Mouse (Mus musculus) CH12.LX (cell line): Measurements from ENCODE around the gene Arpc5.

Experiments used
- CTCF ChIP-seq, 2 experiments: IDR thresholded peaks in 1 of 2; conservative IDR thresholded peaks in 1 of 2; 2 replicates each; pipeline ENCODE4 v1.5.1; 2011 to 2012; ENCODE audit warnings: low read depth in 2 of 2, low read length in 2 of 2, improper control_type of control experiment in 1 of 2, inconsistent platforms in 1 of 2, mild to moderate bottlenecking in 1 of 2, moderate library complexity in 1 of 2
- E2F4 ChIP-seq: IDR thresholded peaks from 2 replicates; pipeline ENCODE4 v1.6.1; 2011; ENCODE audit warnings: low read depth, low read length, improper control_type of control experiment; ENCODE audit not compliant: insufficient replicate concordance
- EP300 ChIP-seq: IDR thresholded peaks from 2 replicates; pipeline ENCODE4 v1.6.1; 2011; ENCODE audit warnings: low read length, improper control_type of control experiment
- KAT2A ChIP-seq: IDR thresholded peaks from 2 replicates; pipeline ENCODE4 v1.6.1; 2012; ENCODE audit warnings: low read length, improper control_type of control experiment, inconsistent platforms; ENCODE audit not compliant: insufficient replicate concordance
- SIN3A ChIP-seq: IDR thresholded peaks from 2 replicates; pipeline ENCODE4 v1.6.1; 2012; ENCODE audit warnings: low read length, improper control_type of control experiment, inconsistent platforms
- TCF12 ChIP-seq: IDR thresholded peaks from 2 replicates; pipeline ENCODE4 v1.6.1; 2014; ENCODE audit warnings: low read depth, mild to moderate bottlenecking, inconsistent platforms, low read length, improper control_type of control experiment
- ZC3H11A ChIP-seq: IDR thresholded peaks from 2 replicates; pipeline ENCODE4 v1.6.1; 2012; ENCODE audit warnings: low read depth, mild to moderate bottlenecking, inconsistent platforms, low read length, improper control_type of control experiment

DNA sequence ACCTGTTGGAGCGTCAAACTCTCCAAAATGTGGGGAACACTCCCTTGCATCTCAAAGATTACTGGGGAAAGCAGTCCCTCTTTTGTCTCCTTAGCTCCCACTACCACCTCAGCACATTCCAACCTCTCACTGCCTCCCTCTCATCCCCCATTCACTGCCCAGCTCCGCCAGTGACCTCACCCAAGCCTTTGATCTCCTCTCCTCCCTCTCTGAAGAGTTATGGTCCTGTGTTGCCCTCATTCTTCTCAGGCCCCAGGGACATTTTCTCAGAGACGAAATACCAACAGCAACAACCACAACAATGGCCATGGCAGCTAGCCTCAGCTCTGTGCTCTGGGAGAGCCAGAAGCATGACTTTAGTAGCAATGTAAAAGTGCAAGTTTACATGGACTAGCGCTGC is 24.9 kb downstream of the Arpc5 start:
- TF ChIP-seq CTCF (conservative IDR thresholded peaks at IDR 0.05 in 1 of 2, IDR thresholded peaks at IDR 0.05 in 1 of 2; ENCODE audit: low read depth in 2 of 2, low read length in 2 of 2) (no peak), EP300 (no peak), ZC3H11A (no peak), KAT2A (no peak), E2F4 (no peak), TCF12 (no peak), SIN3A (no peak)
